8 mouse cellular contexts compared by ENCODE assay signal in the genomic region with DNA sequence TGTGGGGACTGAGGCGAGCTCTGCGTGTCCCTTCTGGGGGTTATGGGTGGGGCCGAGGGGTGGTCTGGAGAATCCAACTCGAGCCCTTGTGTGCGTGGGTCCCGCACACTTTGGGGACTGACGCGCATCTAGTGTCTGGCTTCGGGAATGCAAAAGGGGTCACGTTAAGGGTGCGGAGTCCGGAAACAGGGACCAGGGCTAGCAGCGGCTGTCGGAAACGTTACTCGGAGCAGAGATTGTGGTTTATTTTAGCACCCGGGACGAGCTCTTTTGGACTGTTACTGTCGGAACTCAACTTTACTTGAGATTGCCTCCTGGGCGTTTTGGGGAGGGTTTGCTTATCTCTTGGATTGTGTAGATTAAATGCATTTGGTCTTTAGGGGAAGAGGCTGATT. TPM values are rescaled to one million over a fixed set of nuclear protein-coding genes. Genes with fewer than 3 reads are reported as not detected.
DNase-seq lines count a peak whose midpoint lies in the region; ATAC-seq lines count a peak whose summit lies in the region.

No protein-coding gene starts in this region.

- no peaks in the 10 kb centered on the region for H3K36me3 ChIP-seq in embryonic facial prominence, embryonic 10.5 days (replicated peaks)
- H3K36me3 ChIP-seq in heart, embryonic 14.5 days (ENCODE audit: control insufficient read depth, insufficient read depth, low read length): no peaks in the 10 kb centered on the region
- H3K36me3 ChIP-seq in macrophage (ENCODE audit: inconsistent target): no peaks in the 10 kb centered on the region

- H3K79me2 ChIP-seq in macrophage (ENCODE audit: inconsistent target): peaks cover 55% of the 10 kb centered on the region

- peak overlapping the region; percentile 99 for H3K9ac ChIP-seq in heart, embryonic 14.5 days (ENCODE audit: low read length)

- peak overlapping the region; percentile 93 for H3K4me3 ChIP-seq in embryonic facial prominence, embryonic 10.5 days
- peak overlapping the region; percentile 76 to 84 for H3K4me3 ChIP-seq in heart, embryonic 14.5 days (ENCODE audit: control insufficient read depth in 1 of 2, insufficient read depth in 1 of 2, low read depth in 1 of 2, low read length in 2 of 2)
- H3K4me3 ChIP-seq in macrophage (ENCODE audit: inconsistent target): peak overlapping the region; percentile 92

- H3K27me3 ChIP-seq in embryonic facial prominence, embryonic 10.5 days (replicated peaks; ENCODE audit: low read depth, poor library complexity, severe bottlenecking): no peaks in the 10 kb centered on the region
- no peaks in the 10 kb centered on the region for H3K27me3 ChIP-seq in heart, embryonic 14.5 days (ENCODE audit: control insufficient read depth, insufficient read depth, low read length)

- peak; percentile 11; the same call in 1 of the 2 replicates for ATAC-seq in frontal cortex, adult (ENCODE audit: low TSS enrichment)
- ATAC-seq in CD4-positive, CD25-positive, alpha-beta regulatory T cell, adult 4 months: peak; percentile 20
- no peak for ATAC-seq in heart, embryonic 14.5 days (ENCODE audit: insufficient number of reproducible peaks, insufficient read depth, low FRiP score, low read depth)

- H3K4me1 ChIP-seq in embryonic facial prominence, embryonic 10.5 days: peaks cover 15% of the 10 kb centered on the region
- H3K4me1 ChIP-seq in heart, embryonic 14.5 days (ENCODE audit: control insufficient read depth in 2 of 2, insufficient read depth in 2 of 2, low read length in 2 of 2): peaks cover 3 to 23% of the 10 kb centered on the region in 2 experiments

- peak overlapping the region; percentile 96 for H3K27ac ChIP-seq in embryonic facial prominence, embryonic 10.5 days (replicated peaks)
- peak overlapping the region; percentile 89 to 98 for H3K27ac ChIP-seq in heart, embryonic 14.5 days (replicated peaks in 1 of 2; ENCODE audit: control insufficient read depth in 1 of 2, insufficient read depth in 1 of 2, low read depth in 2 of 2, low read length in 2 of 2)
- peak overlapping the region; percentile 69 for H3K27ac ChIP-seq in macrophage

- no peak for DNase-seq in frontal cortex, postnatal 10 days (ENCODE audit: low spot score in 2 of 2)
- no peak for DNase-seq in embryonic facial prominence, embryonic 10.5 days (ENCODE audit: low spot score)
- peak; percentile 41 to 61 for DNase-seq in kidney, postnatal 25 days
- DNase-seq in cerebellum, adult 9-10 months: no peak

- H3K4me2 ChIP-seq in heart, embryonic 14.5 days (ENCODE audit: low read length): peak overlapping the region; percentile 79

- no peaks in the 10 kb centered on the region for H3K9me3 ChIP-seq in embryonic facial prominence, embryonic 10.5 days
- H3K9me3 ChIP-seq in heart, embryonic 14.5 days (ENCODE audit: control insufficient read depth, low read length): no peaks in the 10 kb centered on the region

- WGBS in embryonic facial prominence, embryonic 10.5 days: under 1% methylated on average over 20 of the region's 20 CpGs
- WGBS in heart, embryonic 14.5 days: 0% methylated on average over 20 of the region's 20 CpGs
- under 1% methylated on average over 20 of the region's 20 CpGs for WGBS in macrophage (ENCODE audit: missing documents)

RNA-seq across cellular contexts. Expression of a gene that starts 1.1 kb away (rescaled TPM):
- 10 to 100 TPM; 36.8 to 41.0 TPM for polyA plus RNA-seq in CD4-positive, CD25-positive, alpha-beta regulatory T cell, adult 4 months (2017; shearing (Covaris generic))
- polyA plus RNA-seq in embryonic facial prominence, embryonic 10.5 days (2016; fragmentation: Nextera tagmentation; extraction: Ambion mirVana): 48.5 and 61.7 TPM in 2 replicates
- polyA plus RNA-seq in heart, embryonic 14.5 days (2014; fragmentation: Nextera tagmentation; extraction: Ambion mirVana): 79.9 and 84.2 TPM in 2 replicates
- total RNA-seq in macrophage (2018; cell fraction: chromatin; rRNA removed): 100 to 1,000 TPM; 148 to 574 (median 186) TPM
- total RNA-seq in macrophage (2018; cell fraction: cytosol; rRNA removed): 100 to 1,000 TPM in 10 of 26 experiments, 10 to 100 TPM in 16; 68.7 to 132 (median 94.2) TPM
- 100 to 1,000 TPM in 24 of 26 experiments, 10 to 100 TPM in 2; 88.2 to 457 (median 140) TPM for total RNA-seq in macrophage (2018; cell fraction: nucleus; rRNA removed)
- polyA plus RNA-seq in macrophage (2018): 55.4 to 76.9 TPM (median 66.0 TPM) in 3 replicates

RNA-seq across cellular contexts. Expression of a gene that starts 57.0 kb away (rescaled TPM):
- 1 to 10 TPM; 7.0 to 7.4 TPM for polyA plus RNA-seq in CD4-positive, CD25-positive, alpha-beta regulatory T cell, adult 4 months (2017; shearing (Covaris generic))
- polyA plus RNA-seq in embryonic facial prominence, embryonic 10.5 days (2016; fragmentation: Nextera tagmentation; extraction: Ambion mirVana): 46.7 and 47.0 TPM in 2 replicates
- polyA plus RNA-seq in heart, embryonic 14.5 days (2014; fragmentation: Nextera tagmentation; extraction: Ambion mirVana): 14.9 and 16.4 TPM in 2 replicates
- 10 to 100 TPM in 16 of 26 experiments, 1 to 10 TPM in 10; 3.1 to 26.5 (median 13.8) TPM for total RNA-seq in macrophage (2018; cell fraction: chromatin; rRNA removed)
- 1 to 10 TPM; 2.9 to 8.6 (median 7.4) TPM for total RNA-seq in macrophage (2018; cell fraction: cytosol; rRNA removed)
- total RNA-seq in macrophage (2018; cell fraction: nucleus; rRNA removed): 10 to 100 TPM in 12 of 26 experiments, 1 to 10 TPM in 14; 3.0 to 35.4 (median 8.7) TPM
- polyA plus RNA-seq in macrophage (2018): 6.2 to 15.8 TPM (median 6.5 TPM) in 3 replicates

Comparison
In these comparisons a context has a peak if more than half of its experiments do, and no peak if none do; other contexts are left out.
1. DNase-seq: peak in kidney, postnatal 25 days (2 of 2); none in frontal cortex, postnatal 10 days (0 of 2), embryonic facial prominence, embryonic 10.5 days (single experiment) and cerebellum, adult 9-10 months (single experiment).
2. Peak in every context shown above with its lines, with median percentiles within 50 percentile points of each other: H3K27ac ChIP-seq and H3K4me3 ChIP-seq.